Mouse (Mus musculus): ENCODE measurements at regions not wholly inside any gene's neighbourhood (a gene's known extent, or its start where the extent isn't known, plus 50 kb on each side); places are given as distances from the start of the nearest gene placed in this dataset.

- DNase-seq (ENCODE audit: low spot score in 2 of 2): no peak
Measured at GRCm38 (mm10) chr5:47508689-47509301, 474.1 kb upstream of the Slit2 start.

- no peak for DNase-seq (ENCODE audit: low spot score in 2 of 2)
Measured at GRCm38 (mm10) chr5:47522161-47522942, 460.6 kb upstream of the Slit2 start.

GRCm38 (mm10) chr5:47528671-47529070 is 454.3 kb upstream of the Slit2 start:
- DNase-seq (ENCODE audit: low spot score in 2 of 2): no peak

GRCm38 (mm10) chr5:47537532-47537931 is 445.4 kb upstream of the Slit2 start:
- no peak for DNase-seq (ENCODE audit: low spot score in 2 of 2)

- no peak for DNase-seq (ENCODE audit: low spot score in 2 of 2)
Measured at GRCm38 (mm10) chr5:47542248-47542647, 440.7 kb upstream of the Slit2 start.

GRCm38 (mm10) chr5:47556717-47557116 is 426.2 kb upstream of the Slit2 start:
- DNase-seq (ENCODE audit: low spot score in 2 of 2): no peak

GRCm38 (mm10) chr5:47557152-47557800 is 425.7 kb upstream of the Slit2 start:
- DNase-seq (ENCODE audit: low spot score in 2 of 2): no peak
